Mouse (Mus musculus) left cerebral cortex, postnatal 4 days (tissue): Measurements from ENCODE around the gene Olfr937. TPM values are rescaled to one million over a fixed set of nuclear protein-coding genes. Genes with fewer than 3 reads are reported as not detected.

ENCODE experiments used
- DNase-seq: peaks from one replicate; pipeline ENCODE4 v3.0.0-alpha.2; 2022
- intact Hi-C: fragments of 180-260 bp; cut with DNase I; formaldehyde crosslinking; loops from one replicate; pipeline ENCODE4 v1.15.1; 2025
- microRNA-seq: library from miRNA; unstranded; fragments of <30 nt; microRNA quantifications from one replicate; pipeline ENCODE4 v1.2.0, GENCODE M21; 2022
- total RNA-seq, 2 experiments: library from RNA; stranded (reverse); gene quantifications; 2 replicates each; pipeline ENCODE4 v1.2.3; 2021

The Olfr937 gene
- total RNA-seq = not detected

DNA sequence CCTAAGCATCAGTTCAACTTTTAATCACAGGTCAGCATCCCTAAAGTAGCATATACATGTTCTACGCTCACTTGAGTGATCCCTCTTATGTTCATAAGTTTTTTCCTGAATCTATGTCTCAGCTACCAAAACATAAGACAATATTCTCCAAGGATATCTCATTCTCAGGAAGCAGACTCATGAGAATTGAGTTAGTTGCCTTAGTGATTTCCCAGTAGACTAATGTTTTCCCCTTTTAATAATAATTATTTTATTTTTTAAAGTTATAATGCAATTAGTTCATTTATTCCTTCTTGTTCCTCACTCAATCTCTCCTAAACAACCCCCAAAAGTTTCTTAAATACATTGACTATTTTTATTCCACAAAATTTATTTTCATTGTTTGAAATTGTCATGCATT is at the start of gene Olfr937:
TSS of gene Olfr937 (minus strand) at position 101 of the 400 bp plus-strand sequence.
- intact Hi-C loops = no loop called here
- DNase-seq = no peak

- no peak for DNase-seq
- intact Hi-C loops = no loop called here
These were observed 14.0 kb upstream of the Olfr937 start, which contains the start of gene Olfr938 for GRCm38 (mm10) chr9:39078787-39079186. Gene Olfr938, minus strand, starts transcription at chr9:39078887.

GRCm38 (mm10) chr9:39023277-39023676 is 41.5 kb downstream of the Olfr937 start, which contains the start of gene Olfr146:
Gene Olfr146, minus strand, starts transcription at chr9:39023377.
- no peak for DNase-seq
- intact Hi-C loops = no loop called here

Small RNA genes lying within 50 kb of the gene (microRNA-seq; reads per million reads assigned to microRNA genes)
- gene Gm25032 (not detected), gene Gm25529 (not detected)

Other genes starting within 250 kb of the Olfr937 start
- gene Olfr923, start 238.4 kb downstream of the Olfr937 start, total RNA-seq = not detected
- not detected for gene Olfr924, start 220.5 kb downstream of the Olfr937 start, total RNA-seq
- gene Olfr26, start 209.9 kb downstream of the Olfr937 start, total RNA-seq = not detected
- not detected for gene Olfr926, start 187.8 kb downstream of the Olfr937 start, total RNA-seq
- gene Olfr930, start 135.1 kb downstream of the Olfr937 start, total RNA-seq = not detected
- gene Olfr933, start 92.6 kb downstream of the Olfr937 start, total RNA-seq = not detected
- not detected for gene Olfr934, start 76.6 kb downstream of the Olfr937 start, total RNA-seq
- not detected for gene Olfr935, start 65.3 kb downstream of the Olfr937 start, total RNA-seq
- not detected for gene Olfr146, start 41.6 kb downstream of the Olfr937 start, total RNA-seq
- gene Olfr938, start 13.9 kb upstream of the Olfr937 start, total RNA-seq = not detected
- gene Olfr27, start 63.2 kb upstream of the Olfr937 start, total RNA-seq = not detected
- gene Olfr943, start 101.4 kb upstream of the Olfr937 start, total RNA-seq = not detected
- not detected for gene Olfr944, start 137.0 kb upstream of the Olfr937 start, total RNA-seq
- gene Olfr1537, start 185.0 kb upstream of the Olfr937 start, total RNA-seq = not detected
- gene Olfr945, start 211.9 kb upstream of the Olfr937 start, total RNA-seq = not detected